Mouse (Mus musculus): ENCODE measurements at regions not wholly inside any gene's neighbourhood (a gene's known extent, or its start where the extent isn't known, plus 50 kb on each side); places are given as distances from the start of the nearest gene placed in this dataset.

DNA sequence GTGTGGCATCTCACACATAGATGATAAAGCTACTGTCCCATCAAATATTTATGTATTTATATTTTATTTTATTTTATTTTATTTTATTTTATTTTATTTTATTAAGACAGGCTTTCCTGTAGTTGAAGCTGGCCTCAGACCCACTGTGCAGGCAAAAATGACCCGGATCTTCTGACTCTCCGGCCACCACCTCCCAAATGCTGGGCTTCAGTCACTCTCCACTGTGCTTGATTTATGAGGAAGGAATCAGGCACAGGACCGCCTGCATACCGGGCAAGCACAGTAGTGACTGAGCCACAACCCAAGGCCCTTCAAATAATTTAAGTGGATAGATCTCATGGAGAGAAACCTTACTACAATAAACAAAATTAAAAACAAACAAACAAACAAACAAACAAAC lies 309.6 kb upstream of the Adgrl2 start:
- no peak for ATAC-seq (replicated peaks; ENCODE audit: low FRiP score, poor library complexity, severe bottlenecking)

DNA sequence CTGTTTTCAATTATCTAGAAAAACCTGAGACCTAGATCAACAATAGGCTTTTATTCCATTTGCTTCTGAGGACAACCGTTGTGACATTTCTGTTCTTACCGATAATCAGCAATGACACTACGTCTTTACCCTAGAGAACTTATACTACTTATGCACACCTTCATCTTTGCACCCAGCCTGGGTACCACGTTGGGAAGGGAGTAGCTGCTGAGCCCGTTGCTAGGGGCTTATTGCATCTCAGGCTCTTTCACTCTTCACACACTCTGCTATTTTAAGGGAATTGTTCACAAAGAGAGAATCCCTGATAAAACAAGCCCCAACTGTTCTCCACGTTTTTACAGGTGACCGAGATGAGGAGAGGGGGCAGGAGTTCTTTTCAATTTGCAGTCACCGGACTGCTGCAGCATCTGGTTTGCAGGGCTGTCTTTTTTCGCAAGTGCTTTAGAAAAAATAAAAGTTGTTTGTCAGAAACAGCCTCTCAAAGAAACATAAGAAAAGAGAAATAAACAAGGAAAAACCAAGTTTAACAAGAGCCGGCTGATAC lies 306.1 kb upstream of the Adgrl2 start:
- no peak for ATAC-seq (replicated peaks; ENCODE audit: low FRiP score, poor library complexity, severe bottlenecking)

DNA sequence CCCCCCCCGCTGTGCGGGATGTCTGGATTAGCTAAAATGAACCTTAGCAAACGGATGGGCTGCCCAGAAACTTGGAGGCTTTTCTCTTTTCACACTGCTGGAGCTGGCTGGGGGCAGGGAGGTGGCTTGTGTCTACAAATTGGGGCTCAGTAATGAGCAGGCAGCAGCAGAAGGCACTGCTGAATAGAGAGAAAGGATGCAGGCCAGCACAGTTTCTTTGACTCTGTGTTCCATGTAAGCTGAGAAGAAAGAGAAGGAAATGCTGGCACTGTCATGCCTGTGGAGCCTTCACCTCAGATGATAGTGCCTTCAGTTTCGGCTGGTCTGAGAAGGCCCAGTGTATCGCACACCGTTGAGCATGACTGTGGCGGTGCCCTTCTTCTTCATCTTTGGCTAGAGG lies 305.6 kb upstream of the Adgrl2 start:
- ATAC-seq (replicated peaks; ENCODE audit: low FRiP score, poor library complexity, severe bottlenecking), result no peak

DNA sequence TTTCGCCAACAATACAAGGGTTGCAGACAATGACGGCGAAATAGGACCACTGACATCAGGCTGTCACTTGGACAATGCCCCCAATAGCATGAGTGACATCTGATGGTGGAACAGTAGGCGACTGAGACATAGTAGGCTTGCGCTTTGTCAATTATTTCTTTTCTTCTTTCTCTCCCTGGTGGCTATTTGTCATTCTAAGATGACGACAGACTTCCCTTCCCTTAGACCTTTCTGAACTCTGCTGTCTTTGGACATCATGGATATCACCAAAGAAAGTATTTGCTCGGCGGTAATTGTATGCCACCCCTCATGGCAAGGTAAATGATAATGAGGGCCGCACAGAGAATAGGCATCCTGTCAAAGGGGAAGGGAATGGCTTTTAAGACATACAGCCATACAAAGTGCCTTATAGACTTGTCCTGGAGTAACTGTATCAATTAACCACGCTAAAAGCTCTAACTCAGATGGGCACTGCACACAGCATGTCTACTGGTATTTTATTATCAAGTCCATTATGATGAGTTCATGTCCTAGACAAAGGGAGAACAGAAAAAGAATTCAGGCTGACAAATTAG lies 305.0 kb upstream of the Adgrl2 start:
- no peak for ATAC-seq (replicated peaks; ENCODE audit: low FRiP score, poor library complexity, severe bottlenecking)

DNA sequence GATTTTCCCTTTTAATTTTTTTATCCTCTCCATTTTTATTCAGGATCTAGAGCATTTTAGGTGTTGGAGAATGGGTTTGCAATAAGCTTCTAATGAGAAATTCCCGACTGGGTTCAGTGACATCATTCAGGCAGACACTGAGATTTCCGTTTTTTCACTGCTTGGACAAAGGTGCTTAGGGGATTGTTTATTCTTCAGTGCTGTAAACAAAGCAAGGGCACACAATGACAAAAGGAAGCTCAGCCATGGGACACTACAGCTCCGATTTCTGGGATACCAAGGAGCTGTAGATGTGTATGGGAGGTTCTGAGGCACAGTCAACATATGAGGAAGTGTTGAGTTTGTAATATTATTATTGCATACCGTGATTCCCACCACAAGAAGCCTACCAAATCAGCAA lies 304.1 kb upstream of the Adgrl2 start:
- no peak for ATAC-seq (replicated peaks; ENCODE audit: low FRiP score, poor library complexity, severe bottlenecking)

DNA sequence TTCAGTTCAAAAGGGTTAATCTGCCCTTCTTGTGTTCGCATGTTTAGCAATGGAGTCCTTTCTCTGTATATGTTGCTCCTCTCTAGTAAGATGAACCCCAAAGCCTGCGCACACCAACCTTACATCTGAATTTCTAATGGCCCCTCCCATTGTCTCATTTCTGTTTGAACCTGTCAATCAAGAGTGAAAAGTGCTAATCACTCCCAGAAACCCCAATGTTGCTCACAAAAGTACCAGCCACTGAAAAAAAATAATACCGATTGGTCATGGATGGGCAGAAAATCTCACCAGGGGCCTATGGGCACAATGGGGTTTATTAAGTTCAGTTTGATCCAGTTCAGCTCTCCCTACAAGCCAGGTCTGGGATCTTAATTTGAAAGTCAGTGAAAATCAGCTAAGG lies 302.1 kb upstream of the Adgrl2 start:
- ATAC-seq (replicated peaks; ENCODE audit: low FRiP score, poor library complexity, severe bottlenecking), result no peak

DNA sequence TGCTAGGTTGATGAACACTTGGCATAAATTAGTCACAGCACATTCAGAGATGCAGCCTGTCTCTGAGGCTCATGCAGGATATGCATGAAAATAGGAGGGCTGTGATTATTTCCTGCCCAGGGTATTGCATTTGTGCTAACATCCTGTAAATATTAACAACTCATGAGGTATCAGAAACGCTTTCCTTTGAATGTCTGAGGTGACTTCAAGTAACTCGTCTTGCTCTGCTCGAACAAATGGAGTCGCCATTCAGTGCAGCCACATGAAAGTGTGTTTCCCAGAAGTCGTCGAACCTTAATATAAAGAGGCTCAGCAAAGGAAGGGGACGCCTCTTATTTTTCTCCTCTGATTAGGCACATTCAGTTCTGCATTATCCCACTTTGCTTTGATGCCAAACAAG lies 301.1 kb upstream of the Adgrl2 start:
- ATAC-seq (replicated peaks; ENCODE audit: low FRiP score, poor library complexity, severe bottlenecking), result no peak

DNA sequence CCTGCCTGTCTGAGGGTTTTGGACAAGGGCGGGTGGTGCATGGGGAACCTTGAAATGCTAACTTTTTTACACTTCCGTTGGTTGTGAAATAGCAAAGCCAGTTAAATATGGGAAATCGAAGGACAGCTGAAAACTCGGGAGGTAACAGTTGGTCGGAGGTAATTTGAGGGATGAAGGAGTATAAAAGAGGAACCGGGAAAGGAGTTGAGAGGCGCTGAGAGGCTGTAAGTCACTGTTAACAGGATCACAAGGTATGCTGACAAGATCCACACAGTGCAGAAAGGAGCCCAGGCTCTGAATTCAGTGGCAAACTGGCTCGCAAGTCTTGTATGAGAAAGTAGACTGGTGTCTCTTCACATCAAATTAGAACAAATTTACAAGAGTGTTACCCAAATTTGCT lies 299.9 kb upstream of the Adgrl2 start:
- no peak for ATAC-seq (replicated peaks; ENCODE audit: low FRiP score, poor library complexity, severe bottlenecking)

DNA sequence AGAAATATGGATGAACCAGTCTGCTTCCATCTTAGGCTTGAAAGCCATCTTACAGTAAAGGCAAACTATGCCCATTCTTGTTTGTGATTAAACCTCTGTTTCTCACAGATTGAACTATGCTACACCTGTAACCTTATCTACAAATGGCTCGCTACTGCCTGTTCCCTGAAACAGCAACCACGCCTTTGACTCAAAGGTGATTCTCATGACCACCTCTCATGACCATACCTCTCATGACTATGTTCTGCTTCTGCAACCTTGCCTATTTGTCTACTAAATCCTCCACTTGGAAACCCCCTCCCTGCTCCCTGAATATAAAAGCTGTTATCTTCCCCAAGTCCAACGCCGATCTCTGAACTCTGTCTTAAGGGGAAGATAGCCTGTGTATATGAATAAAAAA lies 296.7 kb upstream of the Adgrl2 start:
- ATAC-seq (replicated peaks; ENCODE audit: low FRiP score, poor library complexity, severe bottlenecking), result no peak

DNA sequence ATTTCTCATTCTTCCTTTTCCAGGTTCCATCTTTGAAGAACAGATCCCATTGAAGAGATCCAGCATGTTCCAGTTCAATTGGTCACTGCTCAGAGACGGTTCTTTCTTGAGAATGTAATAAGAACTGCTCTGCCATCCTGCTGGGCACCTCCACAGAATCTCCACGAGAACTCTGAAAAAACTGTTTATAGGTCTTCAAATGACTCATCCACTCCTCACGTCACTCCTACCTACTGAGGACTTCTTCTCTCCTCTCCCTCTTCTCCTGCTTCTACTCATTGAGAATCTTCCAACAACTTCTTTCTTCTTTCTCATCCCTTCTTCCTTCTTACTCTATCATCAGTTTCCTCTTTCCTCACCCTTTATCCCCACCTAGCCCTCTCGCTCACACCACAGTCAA lies 294.6 kb upstream of the Adgrl2 start:
- ATAC-seq (replicated peaks; ENCODE audit: low FRiP score, poor library complexity, severe bottlenecking), result no peak

DNA sequence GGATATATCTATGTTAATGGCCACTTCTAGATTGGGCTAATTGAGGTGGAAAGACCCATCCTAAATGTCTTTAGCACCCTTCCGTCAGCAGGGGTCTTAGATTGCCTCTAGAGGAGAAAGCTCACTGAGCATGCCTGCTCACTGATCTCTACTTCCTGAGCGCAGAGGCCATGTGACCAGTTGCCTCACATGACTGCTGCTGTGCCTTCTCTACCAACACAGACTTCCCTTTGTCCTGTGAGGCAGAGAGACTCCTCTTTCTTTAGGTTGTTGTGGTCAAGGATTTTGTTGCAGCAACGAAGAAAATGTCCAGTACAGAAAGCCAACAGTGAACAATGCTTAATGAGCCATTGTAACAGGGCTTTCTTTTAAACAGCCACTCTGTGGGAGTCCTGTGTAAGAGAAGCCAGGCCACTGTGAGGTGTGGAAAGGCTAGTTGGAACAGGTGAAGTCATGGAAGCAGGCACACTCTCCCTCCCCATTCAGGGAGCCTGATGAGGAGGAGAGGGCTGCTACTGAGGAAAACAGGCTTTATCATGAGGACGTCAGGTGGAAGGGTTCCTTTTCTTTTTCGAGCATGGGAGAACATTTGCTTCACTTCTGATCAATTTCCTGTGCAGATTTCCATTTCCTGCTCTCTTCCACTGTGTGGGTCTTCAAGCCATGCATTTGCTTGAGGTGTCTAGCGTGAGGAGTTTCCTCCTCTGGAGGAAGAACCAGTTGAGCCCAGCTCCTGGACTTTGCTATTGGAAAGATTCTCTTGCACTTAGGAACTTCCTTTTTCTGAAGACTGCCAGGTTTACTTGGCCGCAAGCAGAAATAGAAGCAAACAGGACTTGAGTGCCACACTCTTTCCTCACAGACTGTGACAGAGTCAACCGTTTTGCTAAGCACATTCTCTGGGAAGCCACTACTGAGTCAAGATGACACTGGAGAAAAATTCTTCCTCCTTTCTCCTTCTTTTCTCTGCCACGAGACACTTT lies 290.7 kb upstream of the Adgrl2 start:
- no peak for ATAC-seq (replicated peaks; ENCODE audit: low FRiP score, poor library complexity, severe bottlenecking)

DNA sequence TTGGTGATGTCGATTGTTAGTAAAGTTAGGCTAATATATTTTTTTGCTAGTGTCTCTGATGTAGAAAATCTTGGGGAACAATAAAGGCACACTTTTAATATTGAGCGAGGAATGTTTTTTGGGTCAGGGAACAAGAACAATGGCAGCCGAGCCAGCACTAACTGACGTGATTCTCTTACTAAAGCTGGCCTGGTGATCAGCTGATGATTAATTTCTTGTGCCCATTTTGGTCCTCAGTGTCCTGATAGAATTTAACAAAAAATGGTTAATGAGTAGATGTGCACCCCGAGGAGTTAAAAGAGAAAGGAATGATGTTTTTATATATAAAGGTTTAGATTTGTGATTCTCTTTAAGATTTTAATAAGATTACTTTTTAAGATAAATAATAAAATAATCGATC lies 289.0 kb upstream of the Adgrl2 start:
- no peak for ATAC-seq (replicated peaks; ENCODE audit: low FRiP score, poor library complexity, severe bottlenecking)

DNA sequence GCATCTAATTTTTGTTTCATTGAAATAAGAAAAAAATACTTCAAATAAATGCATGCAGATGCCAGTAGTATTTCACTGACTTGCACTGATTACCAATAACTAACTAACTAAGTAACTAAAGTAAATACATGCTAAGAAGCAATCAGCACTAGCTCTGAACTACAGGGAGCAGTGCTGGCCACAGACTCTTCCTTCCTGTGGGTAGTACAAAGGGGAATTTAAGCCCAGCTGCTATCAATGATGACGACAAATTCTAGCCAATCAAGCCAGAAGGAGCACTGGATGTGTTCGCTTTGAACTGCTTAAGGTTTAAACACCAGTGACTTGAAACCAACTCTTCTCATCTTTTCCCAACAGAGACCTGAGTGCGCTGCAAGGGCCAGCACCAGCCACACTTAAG lies 287.5 kb upstream of the Adgrl2 start:
- ATAC-seq (replicated peaks; ENCODE audit: low FRiP score, poor library complexity, severe bottlenecking), result no peak

DNA sequence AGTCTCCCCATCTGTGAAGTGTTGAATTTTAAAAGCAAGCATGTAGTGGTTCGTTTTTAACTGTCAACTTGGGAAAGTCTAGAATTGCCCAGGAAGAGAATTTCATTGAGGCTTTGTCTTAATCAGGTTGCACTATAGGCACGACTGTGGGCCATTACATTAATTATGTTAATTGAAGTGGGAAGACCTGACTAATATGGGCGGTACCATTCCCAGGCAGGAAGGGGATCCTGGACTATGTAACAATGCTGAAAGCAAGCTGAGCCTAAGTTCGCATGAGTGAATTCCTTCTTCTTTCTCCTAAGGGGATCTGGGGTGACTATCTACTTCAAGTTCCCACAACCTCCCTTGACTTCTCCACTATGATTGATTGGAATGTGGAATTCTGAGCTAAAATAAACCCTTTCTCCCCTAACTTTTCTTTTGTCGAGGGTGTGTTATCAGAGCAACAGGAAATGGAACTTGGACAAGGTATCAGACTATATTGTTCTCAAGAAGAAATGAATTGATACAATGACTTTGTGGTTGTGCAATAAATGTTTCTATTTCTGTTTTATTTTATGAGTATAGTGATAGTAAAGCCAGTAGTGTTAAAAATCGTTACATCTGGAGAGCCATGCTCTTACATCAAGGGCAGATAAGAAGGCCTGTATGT lies 285.2 kb upstream of the Adgrl2 start:
- ATAC-seq (replicated peaks; ENCODE audit: low FRiP score, poor library complexity, severe bottlenecking), result no peak

DNA sequence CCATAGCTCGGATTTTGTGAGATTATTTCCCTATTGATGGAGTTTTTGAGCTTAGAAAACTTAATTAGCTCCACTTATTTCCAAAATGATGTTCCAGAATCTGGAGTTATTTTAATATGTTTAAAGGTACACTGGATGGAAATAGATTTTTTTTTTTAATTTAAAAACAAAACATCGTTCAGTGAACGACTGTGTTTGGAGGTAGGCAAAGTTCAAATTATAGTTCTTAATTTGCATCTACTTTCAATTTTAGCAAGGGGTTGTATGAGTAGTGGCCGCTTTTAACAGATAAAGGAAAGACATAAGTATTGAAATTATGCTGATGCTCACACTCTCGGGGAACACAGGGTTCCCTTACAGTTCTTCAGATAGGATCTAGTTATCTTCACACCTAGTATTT lies 284.6 kb upstream of the Adgrl2 start:
- no peak for ATAC-seq (replicated peaks; ENCODE audit: low FRiP score, poor library complexity, severe bottlenecking)

DNA sequence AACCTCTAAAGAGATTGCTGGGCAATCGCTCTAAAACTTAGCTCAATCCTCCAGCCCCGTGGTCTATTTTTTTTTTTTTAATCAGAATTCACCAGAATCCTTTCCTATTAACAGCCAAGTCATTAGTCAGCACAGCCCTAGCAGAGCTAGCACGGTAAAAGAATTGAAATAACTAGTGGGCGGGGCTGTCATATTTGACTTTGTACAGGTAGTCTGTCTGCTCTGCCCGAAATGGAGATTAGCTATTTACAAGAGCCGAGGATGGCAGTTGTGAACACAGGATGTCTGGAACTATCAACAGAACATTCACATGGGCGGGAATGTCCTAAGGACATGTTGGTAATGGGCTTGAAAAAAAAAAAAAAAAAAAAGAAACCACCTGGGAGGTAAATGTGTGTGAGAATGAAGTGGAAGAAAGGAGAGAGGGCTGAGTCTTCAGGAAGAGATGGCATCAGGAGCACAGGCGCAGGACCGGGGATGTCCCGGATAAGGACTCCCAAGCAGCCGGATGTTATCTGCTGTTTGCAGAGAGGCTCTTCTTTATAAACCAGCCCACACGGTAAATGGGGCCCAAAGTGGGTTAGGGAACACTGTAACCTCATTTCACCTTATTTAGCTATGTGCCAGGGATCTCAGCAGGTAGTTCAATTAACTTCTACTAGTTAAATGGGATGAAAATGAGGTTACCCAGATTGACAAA lies 283.8 kb upstream of the Adgrl2 start:
- no peak for ATAC-seq (replicated peaks; ENCODE audit: low FRiP score, poor library complexity, severe bottlenecking)

DNA sequence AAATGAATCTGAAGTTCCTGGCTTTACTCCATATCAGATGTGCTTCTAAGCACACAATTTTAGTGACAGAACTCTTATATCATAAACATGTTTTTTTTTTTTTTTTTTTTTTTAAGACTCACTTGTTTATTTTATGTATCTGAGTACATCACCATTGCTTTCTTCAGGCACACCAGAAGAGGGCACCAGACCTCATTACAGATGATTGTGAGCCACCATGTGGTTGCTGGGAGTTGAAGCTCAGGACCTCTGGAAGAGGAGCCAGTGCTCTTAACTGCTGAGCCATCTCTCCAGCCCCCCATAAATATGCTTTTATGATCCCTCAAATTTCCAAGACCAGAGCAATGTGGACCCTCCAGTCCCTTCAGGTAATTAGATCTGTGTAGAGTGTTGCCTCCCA lies 280.1 kb upstream of the Adgrl2 start:
- ATAC-seq (replicated peaks; ENCODE audit: low FRiP score, poor library complexity, severe bottlenecking), result no peak

DNA sequence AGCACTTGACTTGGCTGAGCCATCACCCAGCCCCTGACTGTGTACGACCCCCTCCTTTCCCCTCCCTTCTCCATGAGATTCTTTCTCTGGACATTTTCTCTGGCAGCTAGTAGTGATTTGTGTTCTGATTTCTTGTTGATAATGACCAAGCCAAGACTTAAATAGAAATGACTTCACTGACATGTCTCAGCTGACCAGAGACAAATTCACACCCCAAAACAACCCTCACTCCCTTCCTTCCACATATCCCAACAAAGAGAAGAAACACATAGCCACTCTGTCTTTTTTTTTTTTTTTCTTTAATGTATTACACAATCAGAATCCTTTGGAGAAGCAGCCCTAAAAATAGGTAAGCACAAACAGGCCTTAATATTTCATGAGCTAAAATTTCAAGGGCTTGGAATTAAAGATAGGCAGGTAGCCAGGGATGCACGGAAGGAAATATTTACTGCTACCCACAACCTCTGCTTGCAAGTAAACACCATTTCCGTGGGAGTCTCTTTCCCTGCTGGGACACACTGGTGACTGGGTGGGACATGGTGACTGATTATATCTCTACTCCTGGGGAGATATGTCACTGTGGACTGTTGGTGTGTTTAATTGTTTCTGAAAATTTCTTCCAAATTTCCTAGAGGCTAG lies 272.1 kb upstream of the Adgrl2 start:
- no peak for ATAC-seq (replicated peaks; ENCODE audit: low FRiP score, poor library complexity, severe bottlenecking)

DNA sequence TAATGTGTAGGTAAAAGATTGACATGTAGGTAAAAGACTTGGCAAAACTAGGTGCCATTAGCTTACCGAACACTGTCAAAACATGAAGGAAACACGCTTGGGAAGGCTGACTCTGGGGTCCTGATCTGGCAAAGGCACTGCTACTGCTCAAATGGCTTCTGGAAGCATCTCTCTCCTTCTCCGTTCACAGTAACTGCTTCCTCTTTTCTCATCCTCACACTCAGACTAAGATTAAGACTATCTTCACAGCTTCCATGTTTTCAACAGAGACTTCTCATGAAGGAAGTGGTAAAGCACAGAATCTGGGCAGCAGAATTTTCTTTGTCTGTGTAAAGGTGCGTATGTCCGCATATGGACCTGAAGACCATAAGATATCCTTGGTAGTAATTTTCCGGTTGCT lies 271.4 kb upstream of the Adgrl2 start:
- ATAC-seq (replicated peaks; ENCODE audit: low FRiP score, poor library complexity, severe bottlenecking), result no peak

DNA sequence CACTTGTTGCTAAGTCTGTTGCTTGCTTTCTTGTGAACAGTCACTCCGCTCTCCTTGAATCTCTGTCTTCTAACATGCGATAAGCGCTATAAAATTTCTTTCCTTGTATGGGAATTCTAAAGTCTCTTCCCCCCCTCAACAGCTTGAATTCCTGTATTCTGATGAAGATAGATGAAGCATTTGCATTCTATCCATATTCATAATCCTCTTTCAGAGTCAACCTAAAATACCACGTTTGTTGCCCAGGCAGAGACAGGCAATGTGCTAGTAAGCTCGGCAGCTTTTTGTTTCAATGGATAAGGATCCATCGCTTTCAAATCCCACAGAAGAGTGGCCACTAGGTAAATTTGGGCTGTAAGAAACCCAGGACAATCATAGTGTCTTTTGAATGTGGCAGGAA lies 268.5 kb upstream of the Adgrl2 start:
- no peak for ATAC-seq (replicated peaks; ENCODE audit: low FRiP score, poor library complexity, severe bottlenecking)
